Mouse (Mus musculus): ENCODE data around the gene Wdfy3.

GRCm38 (mm10) chr5:101988476-101988875, 81.2 kb downstream of the Wdfy3 start:
- TF ChIP-seq CTCF (IDR thresholded peaks at IDR 0.05; ENCODE audit: control insufficient read depth, insufficient read depth, insufficient replicate concordance, low read depth, low read length), result no peak
- no peak for TF ChIP-seq POLR2A (IDR thresholded peaks at IDR 0.05; ENCODE audit: control insufficient read depth, low read depth, low read length)

Data from testis, adult 2 months (tissue).